Comparison of ENCODE assay signal across 11 mouse cellular contexts in genomic region chr1:86614269-86614668, GRCm38 (mm10). TPM values are rescaled to one million over a fixed set of nuclear protein-coding genes. Genes with fewer than 3 reads are reported as not detected.
DNase-seq lines count a peak whose midpoint lies in the region; ATAC-seq lines count a peak whose summit lies in the region.
"Had no signal": no experiment of that assay in that cellular context is flagged by ENCODE, and none has a peak within 500 bp of the region (broad histone marks: within the 10 kb centered on the region; RNA-seq: fewer than 3 reads in every experiment).

No protein-coding gene starts in this region.

- no peak overlapping the region for H3K27ac ChIP-seq in hindbrain, embryonic 15.5 days (replicated peaks)
- H3K27ac ChIP-seq in hindbrain, embryonic 13.5 days: no peak overlapping the region
- H3K27ac ChIP-seq in midbrain, embryonic 15.5 days: no peak overlapping the region
- no peak overlapping the region for H3K27ac ChIP-seq in midbrain, embryonic 16.5 days (ENCODE audit: low read length)
- H3K27ac ChIP-seq: limb, embryonic 13.5 days had no signal

- no peaks in the 10 kb centered on the region for H3K4me1 ChIP-seq in hindbrain, embryonic 15.5 days (replicated peaks)
- H3K4me1 ChIP-seq in hindbrain, embryonic 13.5 days (replicated peaks): no peaks in the 10 kb centered on the region
- H3K4me1 ChIP-seq in midbrain, embryonic 15.5 days: no peaks in the 10 kb centered on the region
- H3K4me1 ChIP-seq in midbrain, embryonic 16.5 days (ENCODE audit: control insufficient read depth, insufficient read depth, low read length): no peaks in the 10 kb centered on the region
- H3K4me1 ChIP-seq: limb, embryonic 13.5 days had no signal

- no peak overlapping the region for H3K4me2 ChIP-seq in hindbrain, embryonic 15.5 days
- H3K4me2 ChIP-seq in hindbrain, embryonic 13.5 days: no peak overlapping the region
- H3K4me2 ChIP-seq in midbrain, embryonic 15.5 days: no peak overlapping the region
- no peak overlapping the region for H3K4me2 ChIP-seq in midbrain, embryonic 16.5 days (ENCODE audit: low read length)
- H3K4me2 ChIP-seq: limb, embryonic 13.5 days had no signal

- H3K27me3 ChIP-seq in hindbrain, embryonic 15.5 days: no peaks in the 10 kb centered on the region
- H3K27me3 ChIP-seq in hindbrain, embryonic 13.5 days: no peaks in the 10 kb centered on the region
- H3K27me3 ChIP-seq in midbrain, embryonic 15.5 days (replicated peaks): no peaks in the 10 kb centered on the region
- H3K27me3 ChIP-seq in midbrain, embryonic 16.5 days (ENCODE audit: control insufficient read depth, insufficient read depth, low read depth, low read length): no peaks in the 10 kb centered on the region
- H3K27me3 ChIP-seq: limb, embryonic 13.5 days had no signal

- no peaks in the 10 kb centered on the region for H3K9me3 ChIP-seq in hindbrain, embryonic 15.5 days
- H3K9me3 ChIP-seq in hindbrain, embryonic 13.5 days: no peaks in the 10 kb centered on the region
- H3K9me3 ChIP-seq in midbrain, embryonic 15.5 days: no peaks in the 10 kb centered on the region
- no peaks in the 10 kb centered on the region for H3K9me3 ChIP-seq in midbrain, embryonic 16.5 days (replicated peaks; ENCODE audit: control insufficient read depth, low read length, poor library complexity, severe bottlenecking)
- H3K9me3 ChIP-seq: limb, embryonic 13.5 days had no signal

- peak; percentile 49; the same call in 1 of the 2 replicates for ATAC-seq in hindbrain, embryonic 15.5 days (ENCODE audit: low FRiP score, low read depth)
- ATAC-seq in hindbrain, embryonic 13.5 days (ENCODE audit: low FRiP score): no peak
- peak; percentile 62; the same call in 1 of the 2 replicates for ATAC-seq in midbrain, embryonic 15.5 days (replicated peaks)
- no peak for ATAC-seq in midbrain, embryonic 16.5 days

- H3K4me3 ChIP-seq in hindbrain, embryonic 15.5 days: no peak overlapping the region
- H3K4me3 ChIP-seq in hindbrain, embryonic 13.5 days: no peak overlapping the region
- no peak overlapping the region for H3K4me3 ChIP-seq in midbrain, embryonic 15.5 days
- H3K4me3 ChIP-seq in midbrain, embryonic 16.5 days (ENCODE audit: low read depth, low read length): no peak overlapping the region
- H3K4me3 ChIP-seq: erythroblast, embryonic 14.5 days; limb, embryonic 13.5 days had no signal

- no peaks in the 10 kb centered on the region for H3K36me3 ChIP-seq in hindbrain, embryonic 15.5 days
- H3K36me3 ChIP-seq in hindbrain, embryonic 13.5 days: peaks cover 19% of the 10 kb centered on the region
- H3K36me3 ChIP-seq in midbrain, embryonic 15.5 days (replicated peaks): no peaks in the 10 kb centered on the region; the same call in 1 of the 2 replicates
- peaks cover 3% of the 10 kb centered on the region; the same call in 1 of the 2 replicates for H3K36me3 ChIP-seq in midbrain, embryonic 16.5 days (ENCODE audit: control insufficient read depth, insufficient read depth, low read length)

- H3K9ac ChIP-seq in hindbrain, embryonic 15.5 days: no peak overlapping the region
- H3K9ac ChIP-seq in hindbrain, embryonic 13.5 days: no peak overlapping the region
- no peak overlapping the region for H3K9ac ChIP-seq in midbrain, embryonic 15.5 days
- no peak overlapping the region for H3K9ac ChIP-seq in midbrain, embryonic 16.5 days (ENCODE audit: low read depth, low read length)
- H3K9ac ChIP-seq: limb, embryonic 13.5 days had no signal

- DNase-seq in c-Kit-positive CD71-positive TER-119-positive erythroid progenitor cells, embryonic 14.5 days (ENCODE audit: low spot score): peak; percentile 11
- peak; percentile 42 for DNase-seq in retina, postnatal 1 day
- DNase-seq in testis, postnatal 10 days (ENCODE audit: low spot score): no peak
- DNase-seq in gastrocnemius, postnatal 10 days: no peak
- DNase-seq: adrenal gland, postnatal 36 days had no signal

RNA-seq across cellular contexts. Expression of gene Cops7b, which starts 31.6 kb away (rescaled TPM):
- polyA plus RNA-seq in hindbrain, embryonic 15.5 days (2015; fragmentation: Nextera tagmentation; extraction: Ambion mirVana): 56.5 and 63.9 TPM in 2 replicates
- 62.8 and 65.0 TPM in 2 replicates for polyA plus RNA-seq in hindbrain, embryonic 13.5 days (2015; fragmentation: Nextera tagmentation; extraction: Ambion mirVana)
- 67.3 and 68.9 TPM in 2 replicates for polyA plus RNA-seq in midbrain, embryonic 15.5 days (2015; fragmentation: Nextera tagmentation; extraction: Ambion mirVana)
- polyA plus RNA-seq in midbrain, embryonic 16.5 days (2015; fragmentation: Nextera tagmentation; extraction: Ambion mirVana): 63.0 and 64.9 TPM in 2 replicates
- 10 to 100 TPM; 10.5 to 12.6 TPM for total RNA-seq in gastrocnemius, postnatal 10 days (2021)

RNA-seq across cellular contexts. Expression of gene Pde6d, which starts 31.8 kb away (rescaled TPM):
- 115 and 122 TPM in 2 replicates for polyA plus RNA-seq in hindbrain, embryonic 15.5 days (2015; fragmentation: Nextera tagmentation; extraction: Ambion mirVana)
- 92.7 and 97.5 TPM in 2 replicates for polyA plus RNA-seq in hindbrain, embryonic 13.5 days (2015; fragmentation: Nextera tagmentation; extraction: Ambion mirVana)
- polyA plus RNA-seq in midbrain, embryonic 15.5 days (2015; fragmentation: Nextera tagmentation; extraction: Ambion mirVana): 103 and 106 TPM in 2 replicates
- 105 and 109 TPM in 2 replicates for polyA plus RNA-seq in midbrain, embryonic 16.5 days (2015; fragmentation: Nextera tagmentation; extraction: Ambion mirVana)
- total RNA-seq in gastrocnemius, postnatal 10 days (2021): 10 to 100 TPM; 32.5 to 40.2 TPM

RNA-seq across cellular contexts. Expression of gene Nppc, which starts 56.1 kb away (rescaled TPM):
- 18.6 and 24.8 TPM in 2 replicates for polyA plus RNA-seq in hindbrain, embryonic 15.5 days (2015; fragmentation: Nextera tagmentation; extraction: Ambion mirVana)
- polyA plus RNA-seq in hindbrain, embryonic 13.5 days (2015; fragmentation: Nextera tagmentation; extraction: Ambion mirVana): 16.1 and 25.0 TPM in 2 replicates
- 3.3 and 4.3 TPM in 2 replicates for polyA plus RNA-seq in midbrain, embryonic 15.5 days (2015; fragmentation: Nextera tagmentation; extraction: Ambion mirVana)
- polyA plus RNA-seq in midbrain, embryonic 16.5 days (2015; fragmentation: Nextera tagmentation; extraction: Ambion mirVana): 3.8 and 4.2 TPM in 2 replicates
- total RNA-seq in gastrocnemius, postnatal 10 days (2021): 1 to 10 TPM; 1.9 to 2.2 TPM
- total RNA-seq: adrenal gland, postnatal 36 days had no signal
- polyA plus RNA-seq: erythroblast, embryonic 14.5 days had no signal

Comparison
In these comparisons a context has a peak if more than half of its experiments do, and no peak if none do; other contexts are left out.
1. ATAC-seq: peak in hindbrain, embryonic 15.5 days (single experiment) and midbrain, embryonic 15.5 days (single experiment); none in hindbrain, embryonic 13.5 days (single experiment) and midbrain, embryonic 16.5 days (single experiment).
2. DNase-seq: peak in c-Kit-positive CD71-positive TER-119-positive erythroid progenitor cells, embryonic 14.5 days (single experiment) and retina, postnatal 1 day (single experiment); none in testis, postnatal 10 days (single experiment) and gastrocnemius, postnatal 10 days (single experiment).